Mouse (Mus musculus) myocyte (in vitro differentiated cells): ENCODE data around the gene Nrbp1.

ENCODE experiments used
- E2F4 ChIP-seq: IDR thresholded peaks from one replicate; pipeline ENCODE4 v1.6.1; 2011; ENCODE audit warnings: mild to moderate bottlenecking, control low read depth, moderate library complexity; ENCODE audit not compliant: insufficient read depth
- POLR2A ChIP-seq: IDR thresholded peaks from one replicate; pipeline ENCODE4 v1.6.1; 2011; ENCODE audit warnings: low read depth, mild to moderate bottlenecking, control low read depth, moderate library complexity; ENCODE audit not compliant: insufficient read length
- USF1 ChIP-seq: IDR thresholded peaks from one replicate; pipeline ENCODE4 v1.6.1; 2011; ENCODE audit warnings: low read depth, mild to moderate bottlenecking, control low read depth, moderate library complexity

DNA sequence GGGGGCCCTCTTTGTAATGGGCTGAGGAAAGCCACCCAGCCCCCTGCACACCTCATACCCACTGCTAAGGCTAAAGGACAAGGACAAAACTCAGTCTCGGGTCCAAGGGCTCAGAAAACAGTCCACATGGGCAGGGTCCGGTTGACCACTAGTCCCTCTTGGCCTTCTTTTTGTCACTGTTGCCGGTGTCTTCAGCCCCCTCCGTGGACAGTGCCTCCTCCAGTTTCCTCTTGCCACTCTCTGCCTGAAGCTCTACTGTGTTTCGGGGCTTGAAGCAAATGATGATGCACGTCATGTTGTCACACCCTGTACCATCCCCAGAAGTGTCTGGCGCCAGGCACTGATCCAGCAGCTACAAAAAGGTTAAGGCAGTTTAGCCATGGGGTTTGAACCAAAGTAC lies 37.7 kb upstream of the Nrbp1 start:
- no peak for TF ChIP-seq POLR2A
- TF ChIP-seq USF1 = no peak
- TF ChIP-seq E2F4 = no peak
